Mouse (Mus musculus) cerebellum, postnatal 36 days (tissue): Measurements from ENCODE around the gene Cep112.
"Not testable (repeated sequence)": the region's sequence is repeated elsewhere in the genome, so short reads cannot be mapped to it uniquely, and the experiment has no call there.

Source experiments
- DNase-seq, 2 experiments: peaks; one replicate each; pipeline ENCODE4 v3.0.0; 2021 to 2022; ENCODE audit warnings: mixed read lengths in 2 of 2

Cep112 gene

GRCm38 (mm10) chr11:108805947-108806346 is 381.0 kb downstream of the Cep112 start:
- no peak for DNase-seq

GRCm38 (mm10) chr11:108809626-108810025 is 384.6 kb downstream of the Cep112 start:
- DNase-seq = no peak

DNA sequence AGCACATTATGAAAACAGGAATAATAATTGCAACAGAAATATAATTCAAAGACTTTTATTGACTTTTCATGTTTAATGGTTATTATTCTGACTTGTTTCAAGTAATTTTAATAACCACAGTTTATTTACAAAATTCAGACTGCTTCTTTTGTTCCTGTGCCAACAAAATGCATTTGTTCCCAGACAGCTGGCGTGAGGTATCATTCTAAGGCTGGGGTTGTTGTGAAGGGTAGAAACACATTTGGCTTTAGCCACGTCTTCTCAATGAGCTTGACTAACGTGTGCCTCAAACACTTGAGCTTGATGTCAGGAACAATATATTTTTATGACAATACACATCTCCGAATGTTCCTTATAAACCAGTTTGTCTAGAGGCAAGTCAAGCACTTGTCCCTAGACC is 396.8 kb downstream of the Cep112 start:
- DNase-seq = no peak

DNA sequence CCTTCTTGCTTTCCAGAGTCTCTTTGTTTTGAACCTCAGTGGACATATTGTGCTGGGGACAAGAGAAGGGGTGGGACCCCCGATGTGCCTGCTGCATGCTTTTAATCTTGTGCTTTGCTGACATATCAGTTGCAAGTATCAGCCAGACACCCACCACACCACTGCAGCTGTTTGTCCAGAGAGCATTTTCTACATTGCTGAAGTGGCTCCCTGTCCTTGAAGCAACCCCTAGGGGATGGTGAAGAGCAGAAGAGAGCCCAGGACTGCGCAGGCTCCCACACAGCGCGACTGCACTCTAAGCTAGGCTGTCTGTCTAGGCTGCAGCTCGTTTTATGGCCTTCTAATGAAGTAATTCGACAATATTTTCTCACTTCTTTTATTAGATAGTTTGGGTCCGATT is 397.3 kb downstream of the Cep112 start:
- no peak for DNase-seq

GRCm38 (mm10) chr11:108827321-108827720 is 402.3 kb downstream of the Cep112 start:
- DNase-seq = peak in 1 of 2 experiments; percentile 12

- DNase-seq = no peak
Measured at GRCm38 (mm10) chr11:108828374-108829025, 403.5 kb downstream of the Cep112 start.

GRCm38 (mm10) chr11:108836706-108837105 is 411.7 kb downstream of the Cep112 start:
- DNase-seq = no peak

DNA sequence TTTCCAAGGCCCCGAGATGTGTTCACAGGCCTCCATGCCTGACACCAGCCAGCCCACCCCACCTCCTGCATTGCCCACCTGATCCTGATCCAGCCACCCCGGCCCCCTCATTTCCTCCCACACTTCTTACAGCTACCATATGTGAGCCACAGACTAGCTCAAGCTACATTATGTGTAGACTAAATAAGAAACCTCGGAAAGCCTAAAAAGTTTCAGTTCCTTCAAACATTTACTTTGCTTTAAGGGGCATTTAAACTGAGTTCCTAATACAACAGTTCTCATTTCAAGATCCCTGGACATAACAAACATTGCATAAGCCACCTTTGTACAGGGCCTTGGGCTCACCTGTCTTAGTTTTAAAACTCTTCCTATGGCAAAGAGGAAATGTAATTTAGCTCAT is 415.2 kb downstream of the Cep112 start:
- DNase-seq = no peak

DNA sequence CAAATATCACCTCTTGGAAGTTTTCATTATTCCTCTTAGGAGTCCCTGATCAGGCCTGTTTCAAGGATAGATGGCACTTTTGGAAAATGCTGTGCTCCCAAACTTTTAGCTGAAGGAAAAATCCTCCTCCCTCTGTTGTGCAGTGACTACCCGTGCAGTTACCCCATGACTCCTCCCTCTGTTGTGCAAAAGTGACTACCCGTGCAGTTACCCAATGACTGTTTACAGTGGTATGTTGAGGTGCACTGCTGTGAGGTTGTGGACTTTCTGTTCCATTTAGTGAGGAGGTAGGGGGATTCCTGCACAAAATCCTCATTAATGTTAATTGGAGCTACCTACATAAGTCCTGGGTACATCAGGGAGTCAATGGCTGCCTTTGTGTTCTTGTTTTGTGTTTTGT is 417.8 kb downstream of the Cep112 start:
- no peak for DNase-seq

GRCm38 (mm10) chr11:108845971-108846370 is 421.0 kb downstream of the Cep112 start:
- no peak for DNase-seq

DNA sequence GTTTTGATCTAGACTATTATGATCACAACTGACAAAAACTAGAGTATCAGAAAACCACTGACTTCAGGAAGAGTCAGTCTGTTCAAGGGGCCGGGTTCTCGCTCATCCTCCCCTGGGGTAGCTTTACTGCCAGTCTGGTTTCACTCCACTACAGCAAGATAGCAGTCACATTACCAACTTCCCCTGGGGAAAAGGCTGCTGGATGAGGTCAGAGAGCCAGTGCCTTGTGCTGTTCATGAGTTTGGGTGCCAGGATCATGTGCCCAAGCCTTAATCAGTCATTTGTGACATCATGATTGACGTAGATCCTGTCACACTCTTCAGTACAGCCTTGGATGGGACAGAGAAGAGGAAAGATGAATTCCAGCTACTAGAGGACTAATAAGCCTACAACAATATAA is 421.5 kb downstream of the Cep112 start:
- DNase-seq = no peak

- DNase-seq = no peak
Measured at GRCm38 (mm10) chr11:108851771-108852170, 426.8 kb downstream of the Cep112 start.

GRCm38 (mm10) chr11:108857254-108857653 is 432.3 kb downstream of the Cep112 start:
- DNase-seq = no peak

DNA sequence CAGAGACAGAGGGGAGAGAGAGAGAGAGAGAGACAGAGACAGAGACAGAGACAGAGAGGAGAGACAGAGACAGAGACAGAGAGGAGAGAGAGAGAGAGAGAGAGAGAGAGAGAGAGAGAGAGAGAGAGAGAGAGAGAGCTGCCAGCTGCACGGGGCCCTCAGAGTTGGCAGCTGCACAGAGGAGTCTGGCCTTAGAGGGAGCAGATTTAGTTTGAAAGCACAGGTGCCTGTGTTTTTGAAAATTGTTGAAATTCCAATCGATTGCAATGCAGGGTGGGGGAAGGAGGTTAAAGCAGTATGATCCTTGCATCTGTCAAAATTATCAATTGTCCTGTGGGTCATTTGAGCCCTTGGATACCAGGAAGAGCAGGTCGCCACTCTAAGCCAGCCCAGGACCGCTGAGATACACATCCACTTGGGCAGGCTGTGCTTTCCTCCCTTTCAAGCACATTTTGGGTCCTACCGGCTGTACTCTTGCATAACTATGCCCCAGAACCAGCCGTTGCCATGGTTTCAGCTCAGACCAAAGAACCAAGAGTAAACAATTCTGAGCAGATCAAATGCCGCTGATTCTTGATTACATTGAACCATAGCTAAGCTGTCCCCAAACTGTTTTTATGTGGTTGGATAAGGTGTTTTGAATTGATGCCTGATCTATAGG is 432.8 kb downstream of the Cep112 start:
- peak in 1 of 2 experiments; percentile 3 for DNase-seq

- DNase-seq = no peak
Measured at GRCm38 (mm10) chr11:108858339-108858804, 433.4 kb downstream of the Cep112 start.

DNA sequence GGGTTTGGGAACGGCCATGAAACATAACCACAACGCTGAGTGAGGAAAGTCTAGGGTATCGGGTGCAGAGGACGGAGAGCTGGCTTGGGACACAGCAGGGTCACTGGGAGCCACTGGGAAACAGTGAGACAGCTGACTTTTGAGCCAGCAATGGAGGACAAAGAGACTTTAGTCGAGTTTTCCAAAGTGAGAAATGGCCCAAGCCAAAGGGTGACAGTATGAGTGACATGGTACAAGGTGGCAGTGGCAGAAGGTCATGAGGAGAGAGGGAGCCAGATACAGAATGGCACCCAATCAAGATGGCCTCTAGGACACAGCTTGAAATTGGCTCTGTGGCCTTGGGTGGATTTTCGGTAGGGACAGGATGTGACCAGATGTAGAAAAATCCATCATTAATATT is 433.9 kb downstream of the Cep112 start:
- no peak for DNase-seq

DNA sequence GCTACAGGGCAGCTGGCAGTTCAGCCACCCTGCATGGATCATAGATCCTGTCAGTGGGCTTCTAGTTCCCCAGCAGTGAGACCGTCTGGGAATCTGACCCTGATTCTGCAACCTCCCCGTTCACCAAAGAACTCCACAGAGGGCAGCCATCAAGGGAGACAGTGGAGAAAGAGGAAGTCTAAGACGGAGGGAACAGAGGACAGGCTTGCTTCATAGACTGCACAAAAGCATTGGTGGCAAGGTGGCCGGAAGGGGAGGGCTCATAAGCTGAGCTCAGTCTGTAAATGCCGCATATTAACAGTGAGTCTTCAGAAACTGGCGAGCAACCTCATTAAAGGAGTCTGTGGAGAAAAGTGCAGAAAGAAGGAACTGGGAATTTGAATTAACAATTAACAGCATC is 437.4 kb downstream of the Cep112 start:
- DNase-seq = no peak

- no peak for DNase-seq
Measured at GRCm38 (mm10) chr11:108865746-108866145, 440.8 kb downstream of the Cep112 start.

GRCm38 (mm10) chr11:108867538-108867937 is 442.5 kb downstream of the Cep112 start:
- DNase-seq = no peak

GRCm38 (mm10) chr11:108871284-108871683 is 446.3 kb downstream of the Cep112 start:
- DNase-seq = not testable (repeated sequence)

DNA sequence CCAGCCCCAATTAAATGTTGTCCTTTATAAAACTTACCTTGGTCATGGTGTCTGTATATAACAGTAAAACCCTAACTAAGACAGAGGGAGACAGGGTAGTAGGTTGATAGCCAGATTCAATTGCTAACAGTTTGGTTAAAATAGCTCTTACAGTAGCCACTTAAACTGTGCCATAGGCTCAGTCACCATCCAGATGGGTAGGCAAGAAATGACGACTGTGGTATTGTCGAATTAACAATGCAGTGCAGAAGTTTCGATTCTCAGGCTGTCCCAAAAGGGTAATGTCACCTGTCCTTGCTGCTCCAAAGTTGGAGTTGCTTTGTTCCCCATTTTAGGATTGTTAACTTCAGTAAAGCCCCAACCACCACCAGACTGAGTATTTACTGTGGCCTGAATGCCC is 446.8 kb downstream of the Cep112 start:
- no peak for DNase-seq

- DNase-seq = no peak
Measured at GRCm38 (mm10) chr11:108876633-108877205, 451.7 kb downstream of the Cep112 start.

DNA sequence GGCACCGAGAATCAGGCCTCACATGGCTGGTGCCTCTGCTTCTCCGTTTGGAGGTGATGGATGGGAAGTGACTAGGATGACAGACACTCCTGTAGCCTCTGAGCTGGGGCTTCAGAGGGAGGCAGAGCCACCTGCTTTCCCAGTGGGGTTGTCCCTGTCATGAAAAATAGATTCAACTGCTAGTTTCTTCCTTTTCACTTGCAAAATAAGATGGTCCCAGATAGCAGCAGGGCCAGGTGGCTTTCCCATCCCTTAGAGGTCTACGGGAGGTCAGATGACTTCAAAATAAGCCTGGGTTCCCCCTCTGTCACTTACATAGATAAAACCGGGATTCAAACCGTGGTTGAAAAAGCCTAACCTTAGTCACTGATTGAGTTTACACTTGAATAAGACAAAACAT is 452.5 kb downstream of the Cep112 start:
- DNase-seq = no peak

DNA sequence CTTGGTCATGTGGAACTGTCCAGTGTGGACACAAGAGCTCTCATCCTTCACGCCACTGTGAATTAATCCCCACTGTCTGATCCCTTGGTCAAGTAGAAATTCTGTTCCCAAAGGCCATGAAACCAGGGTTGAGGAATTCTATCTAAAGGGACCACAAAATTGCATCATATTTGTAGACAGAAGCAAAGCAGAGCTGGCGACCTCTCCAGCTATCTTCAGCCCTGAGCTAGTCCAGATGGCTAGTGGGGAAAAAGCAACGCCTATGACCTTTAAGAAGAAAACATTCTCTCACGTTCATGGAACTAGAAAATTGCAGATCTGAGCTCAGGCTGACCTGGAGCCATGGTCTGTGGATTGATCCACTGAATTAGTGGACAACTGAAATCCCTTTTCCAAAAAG is 455.6 kb downstream of the Cep112 start:
- no peak for DNase-seq
